Mouse (Mus musculus): ENCODE measurements around the gene Rheb.
"Not testable (repeated sequence)": the region's sequence is repeated elsewhere in the genome, so short reads cannot be mapped to it uniquely, and the experiment has no call there.

The Rheb gene

DNA sequence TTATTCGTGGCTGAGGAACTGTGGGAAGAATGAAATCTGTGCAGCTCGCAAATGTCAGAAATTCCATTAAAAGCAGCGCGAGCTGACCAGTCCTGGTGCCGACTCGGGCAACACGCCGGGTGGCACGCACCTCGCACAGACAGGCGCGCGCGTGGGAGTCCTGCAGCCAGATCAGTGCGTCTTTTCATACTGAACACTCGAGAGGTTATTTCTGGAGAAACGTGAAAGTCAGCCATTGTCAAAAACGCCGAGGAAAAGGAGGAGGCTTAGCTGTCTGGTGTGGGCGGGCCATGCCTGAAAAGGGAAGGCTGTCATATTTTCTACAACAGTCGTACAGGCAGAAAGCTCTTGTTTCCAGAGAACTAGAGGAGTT is 665 bp upstream of the Rheb start:
- no peak for DNase-seq (ENCODE audit: low spot score in 2 of 2)

DNA sequence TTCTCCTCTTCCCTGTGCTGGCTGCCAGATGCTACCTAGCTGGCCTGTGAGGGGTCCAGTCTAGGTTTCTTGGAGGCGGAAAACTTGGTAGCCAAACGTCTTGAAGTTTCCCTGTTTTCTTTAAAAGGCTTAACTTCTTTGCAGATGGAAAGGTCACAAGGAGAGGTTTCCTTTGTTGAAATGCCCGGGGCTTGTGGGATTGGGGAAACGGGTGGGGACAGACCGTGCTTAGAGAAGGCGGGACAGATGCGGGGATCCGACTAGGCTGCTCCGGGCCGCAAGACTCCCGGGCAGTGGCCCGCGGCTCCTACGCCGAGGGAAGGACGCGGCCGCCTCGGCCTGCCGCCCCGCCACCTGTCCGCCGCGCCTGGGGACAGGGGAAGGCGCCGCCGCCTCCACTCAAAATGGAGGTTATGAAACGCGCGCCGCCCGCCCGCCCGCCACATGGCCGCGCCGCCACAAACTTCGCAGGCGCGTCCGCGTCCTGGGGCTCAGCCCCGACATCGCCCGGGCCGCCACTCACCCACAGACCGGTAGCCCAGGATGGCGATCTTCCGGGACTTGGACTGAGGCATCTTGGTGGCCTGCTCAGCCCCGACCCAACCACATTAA is 656 bp downstream of the Rheb start:
- DNase-seq (ENCODE audit: low spot score in 2 of 2), result no peak

DNA sequence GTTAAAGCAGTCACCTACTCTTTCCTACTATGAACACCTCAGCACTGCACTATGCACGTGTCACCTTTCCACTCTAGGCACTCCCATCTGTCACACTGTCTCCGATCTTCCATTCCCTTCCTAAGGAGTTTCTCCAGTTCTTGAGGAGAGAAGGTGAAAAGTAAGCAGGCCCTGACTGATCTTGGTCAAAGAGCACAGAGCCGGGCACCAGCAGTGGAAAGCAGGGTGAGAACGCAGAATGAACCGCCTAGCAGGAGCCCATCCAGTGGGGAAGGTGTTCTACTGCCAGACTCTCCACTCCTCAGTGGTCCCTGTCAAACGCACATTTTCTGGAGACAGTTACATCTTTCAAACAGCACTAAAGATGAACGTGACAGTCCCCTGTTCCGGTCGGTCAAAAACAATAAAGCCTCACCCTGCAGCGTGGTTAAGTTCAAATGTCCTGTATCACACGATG is 1.4 kb downstream of the Rheb start:
- no peak for DNase-seq (ENCODE audit: low spot score in 2 of 2)

DNA sequence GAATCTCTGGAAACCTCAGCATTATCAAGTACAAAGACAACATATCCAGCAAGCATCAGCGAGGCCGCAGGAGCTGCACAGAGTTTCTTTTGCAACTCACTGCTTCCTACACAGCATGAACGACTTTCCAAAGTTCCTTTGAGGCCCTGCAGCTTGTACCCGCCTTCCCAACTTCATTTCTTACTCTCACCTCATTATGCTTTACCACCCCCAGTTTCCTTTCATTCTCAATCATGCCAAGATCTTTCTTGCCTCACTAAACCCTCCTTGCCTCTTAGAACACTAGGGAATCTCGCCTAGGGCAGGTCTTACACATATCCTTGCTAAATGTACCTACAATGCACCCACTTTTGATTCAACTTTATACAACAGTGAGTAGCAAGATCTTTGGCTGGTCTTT is 7.9 kb downstream of the Rheb start:
- DNase-seq (ENCODE audit: low spot score in 2 of 2), result no peak

DNA sequence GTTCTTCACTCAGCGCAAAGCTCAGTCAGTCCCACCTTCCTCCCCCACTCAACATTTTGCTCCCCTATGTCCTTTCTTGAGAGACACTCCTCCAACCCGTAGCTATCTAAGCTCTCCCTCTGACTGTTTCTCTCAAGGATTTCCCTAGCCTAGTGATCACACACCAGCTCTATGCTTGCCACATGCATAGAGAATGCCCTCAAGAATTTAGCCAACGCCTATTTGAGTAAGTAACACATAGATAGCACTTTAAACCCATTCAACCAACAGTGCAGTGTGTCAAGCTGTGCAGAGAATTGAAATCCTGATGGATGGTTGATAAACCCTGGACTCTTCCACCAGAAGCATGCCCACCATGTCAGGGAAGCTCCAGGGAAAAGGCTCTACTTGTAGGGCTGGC is 10.5 kb downstream of the Rheb start:
- DNase-seq (ENCODE audit: low spot score in 2 of 2), result no peak

DNA sequence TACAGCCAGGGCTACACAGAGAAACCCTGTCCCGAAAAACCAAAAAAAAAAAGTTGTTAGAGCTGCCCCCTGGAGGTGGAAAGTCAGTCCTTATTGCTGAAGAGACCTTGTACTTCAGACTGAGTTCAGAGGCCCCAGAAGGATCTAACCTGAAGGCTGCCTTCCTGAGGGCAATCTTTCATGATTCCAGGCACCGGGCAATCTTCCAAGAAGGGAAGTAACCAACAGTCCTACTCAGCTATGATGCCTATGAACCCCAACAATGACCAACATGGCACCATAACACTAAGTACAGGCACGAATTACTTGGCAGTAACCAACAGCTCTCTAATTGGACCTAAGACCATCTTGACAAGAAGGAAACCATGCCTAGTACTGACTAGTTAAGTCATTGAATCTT is 14.0 kb downstream of the Rheb start:
- no peak for DNase-seq (ENCODE audit: low spot score in 2 of 2)

DNA sequence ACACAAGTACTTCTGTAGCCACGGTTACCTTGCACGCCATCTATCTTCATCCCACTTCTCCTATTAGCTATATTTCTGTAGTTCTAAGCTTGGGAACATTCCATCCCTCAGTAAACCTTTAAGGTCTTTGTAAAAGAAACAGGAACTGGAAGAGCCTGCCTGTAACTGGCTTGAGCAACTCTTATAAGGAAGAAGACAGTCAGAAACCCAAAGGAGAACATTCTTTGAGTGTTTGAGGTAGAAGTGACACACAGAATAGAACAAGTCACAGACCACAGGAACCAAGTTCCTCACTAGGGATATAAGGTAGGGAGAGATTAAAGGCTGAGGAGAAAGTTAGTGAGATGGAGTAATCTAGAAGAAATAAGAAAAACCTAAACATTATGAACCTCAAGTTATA is 15.3 kb downstream of the Rheb start:
- no peak for DNase-seq (ENCODE audit: low spot score in 2 of 2)

DNA sequence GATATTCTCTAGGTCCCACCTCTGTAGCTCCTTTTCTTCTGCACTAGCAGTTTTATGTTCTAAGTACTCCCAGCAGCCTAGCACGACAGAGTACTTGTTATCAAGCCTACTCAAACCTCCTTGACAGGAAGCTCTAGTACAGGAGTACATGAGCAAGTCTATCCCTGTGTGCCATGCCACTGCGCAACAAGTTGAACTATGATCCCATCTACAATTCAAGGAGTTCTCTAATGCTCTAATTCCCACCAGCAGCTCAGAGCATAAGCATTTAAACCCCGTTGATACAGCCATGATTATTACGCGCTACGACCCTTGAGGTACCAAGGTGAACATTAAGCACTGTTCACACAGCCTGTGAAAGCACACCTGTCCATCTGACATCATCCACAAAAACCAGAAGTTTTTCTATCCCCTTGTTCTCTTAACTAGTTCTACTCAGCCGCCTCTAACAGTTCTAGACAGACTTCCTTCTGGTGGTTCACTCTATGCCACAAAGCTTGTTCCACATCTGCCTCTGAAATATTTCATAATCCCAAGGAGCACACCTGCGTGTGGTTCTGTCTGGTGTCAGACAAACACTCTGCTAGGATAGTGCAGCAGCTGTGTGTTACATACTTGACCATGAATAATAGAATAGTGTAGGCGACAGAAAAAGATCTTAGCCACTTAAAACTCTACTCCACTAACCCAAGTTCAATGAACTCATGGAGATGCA is 16.2 kb downstream of the Rheb start:
- DNase-seq (ENCODE audit: low spot score in 2 of 2), result no peak

DNA sequence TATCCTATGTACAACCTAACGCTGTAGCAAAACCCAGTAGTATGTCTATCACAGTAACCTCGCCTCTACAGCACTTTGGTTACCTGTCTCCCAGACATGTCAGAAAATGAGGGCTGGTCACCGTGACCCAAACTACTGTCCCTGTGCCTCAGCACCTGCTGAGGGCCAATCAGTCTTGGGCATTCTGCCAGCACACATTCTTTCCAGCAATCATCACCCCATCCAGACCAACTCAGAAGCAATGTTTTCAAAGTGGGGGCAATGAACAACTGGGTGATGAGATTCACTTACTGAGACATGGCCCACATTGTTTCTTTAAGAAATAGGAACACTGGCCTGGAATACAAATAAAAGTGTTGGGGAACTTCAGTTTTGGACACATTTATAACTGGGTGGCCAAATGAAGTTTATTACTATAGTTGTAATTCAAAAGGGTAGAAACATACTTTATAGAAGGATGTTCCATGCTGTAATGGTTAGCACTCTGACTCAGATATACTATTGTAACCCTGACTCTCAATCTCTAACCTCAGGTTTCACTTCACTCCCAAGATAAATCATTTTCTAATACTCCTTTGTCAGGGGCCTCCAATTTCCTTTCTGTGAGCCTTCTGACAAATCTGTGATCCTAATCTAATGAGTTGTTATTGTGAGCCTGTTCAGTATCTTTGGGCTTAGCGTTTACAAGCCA is 16.9 kb downstream of the Rheb start:
- no peak for DNase-seq (ENCODE audit: low spot score in 2 of 2)

DNA sequence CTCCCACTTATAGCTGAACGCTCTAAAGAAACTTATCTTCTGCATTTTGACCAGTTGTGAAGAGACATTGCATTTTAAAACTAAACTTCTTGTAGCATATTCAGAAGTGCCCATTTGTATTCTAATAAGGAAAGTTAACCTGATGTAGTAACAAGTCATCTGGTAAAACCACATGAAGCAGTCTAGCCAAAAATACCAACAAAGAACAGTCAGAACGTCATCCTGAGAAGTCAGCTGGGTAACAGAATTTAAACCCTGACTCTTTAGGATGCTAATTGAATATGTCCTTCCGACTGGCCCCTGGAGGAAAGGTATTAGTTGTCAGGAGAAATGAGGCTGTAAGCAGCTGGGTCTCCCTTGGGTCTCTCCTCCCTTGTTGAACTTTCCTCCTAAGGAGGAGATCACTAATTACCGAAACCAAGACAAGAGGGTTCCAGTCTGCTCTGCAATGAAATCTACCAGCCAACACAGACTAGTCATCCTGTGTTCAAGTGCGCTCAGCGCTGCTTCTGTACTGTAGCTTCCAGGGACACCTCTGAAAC is 18.5 kb downstream of the Rheb start:
- no peak for DNase-seq (ENCODE audit: low spot score in 2 of 2)

DNA sequence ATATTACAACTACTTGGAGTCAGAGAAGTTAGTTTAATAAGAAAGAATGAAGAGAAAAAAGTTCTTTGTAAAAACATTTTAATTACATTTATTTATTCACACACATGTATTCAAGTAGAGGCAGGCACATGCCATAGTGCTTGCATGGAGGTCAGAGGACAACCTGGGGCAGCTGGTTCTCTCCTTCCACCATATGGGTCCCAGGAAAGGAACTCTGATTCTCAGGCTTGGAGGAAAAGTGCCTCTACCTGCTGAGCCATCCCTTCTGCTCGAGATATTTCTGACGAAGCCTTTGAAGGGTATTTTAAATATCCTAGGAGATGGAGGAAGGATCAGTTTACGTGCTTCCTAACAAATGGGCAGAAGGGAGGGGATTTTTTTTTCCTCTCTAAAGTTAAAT is 19.6 kb downstream of the Rheb start:
- no peak for DNase-seq (ENCODE audit: low spot score in 2 of 2)

DNA sequence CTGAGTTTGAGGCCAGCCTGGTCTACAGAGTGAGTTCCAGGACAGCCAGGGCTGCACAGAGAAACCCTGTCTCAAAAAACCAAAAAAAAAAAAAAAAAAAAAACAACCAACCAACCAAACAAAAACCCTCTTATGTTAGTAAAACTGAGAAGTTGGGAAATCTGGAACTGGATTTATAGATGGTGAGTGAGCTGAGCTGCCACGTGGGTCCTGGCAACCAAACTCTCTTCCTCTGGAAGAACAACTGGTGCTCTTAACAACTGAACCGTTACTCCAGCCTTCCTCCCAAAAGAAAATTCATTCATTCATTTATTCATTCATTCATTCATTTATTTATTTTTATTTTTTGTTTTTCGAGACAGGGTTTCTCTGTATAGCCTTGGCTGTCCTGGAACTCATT is 20.2 kb downstream of the Rheb start:
- not testable (repeated sequence) for DNase-seq (ENCODE audit: low spot score in 2 of 2)

DNA sequence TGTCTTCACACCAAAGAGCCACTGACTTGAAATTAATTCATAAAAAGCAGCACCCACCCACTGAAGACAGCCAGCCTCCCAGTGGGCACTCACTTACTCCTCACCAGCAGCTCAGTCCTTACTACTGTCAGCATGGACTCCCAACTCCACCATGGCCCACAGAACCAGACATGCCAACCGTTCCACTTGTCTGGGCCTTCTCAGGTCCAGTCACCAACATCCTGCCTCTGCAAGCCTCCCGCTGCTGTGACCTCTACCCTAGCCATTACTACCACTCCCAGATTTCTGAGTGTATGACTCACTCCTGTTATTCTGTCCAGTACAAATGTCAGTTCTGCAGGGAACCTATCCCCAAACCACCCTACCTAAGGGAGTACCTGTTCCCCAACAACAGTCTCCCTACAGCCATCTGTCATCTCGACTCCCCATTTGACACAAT is 21.0 kb downstream of the Rheb start:
- DNase-seq (ENCODE audit: low spot score in 2 of 2), result no peak

DNA sequence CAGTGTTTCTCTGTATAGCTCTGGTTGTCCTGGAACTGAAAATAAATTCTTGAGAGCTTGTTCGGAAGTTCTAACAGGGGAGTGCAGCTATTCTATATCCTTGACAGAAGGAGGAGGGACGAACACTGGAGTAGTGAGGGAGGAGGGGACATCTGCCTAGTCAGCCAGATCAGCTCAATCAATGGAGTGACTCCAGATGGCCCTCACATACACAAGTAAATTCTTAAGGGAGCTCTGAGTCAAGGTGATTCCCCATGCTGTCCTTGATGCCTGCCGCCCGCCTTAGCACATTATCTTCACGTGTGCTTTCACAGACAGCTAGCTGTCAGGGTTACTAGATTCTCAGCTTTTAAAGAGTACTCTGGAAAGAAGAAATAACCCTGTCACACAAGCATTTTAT is 21.8 kb downstream of the Rheb start:
- no peak for DNase-seq (ENCODE audit: low spot score in 2 of 2)

DNA sequence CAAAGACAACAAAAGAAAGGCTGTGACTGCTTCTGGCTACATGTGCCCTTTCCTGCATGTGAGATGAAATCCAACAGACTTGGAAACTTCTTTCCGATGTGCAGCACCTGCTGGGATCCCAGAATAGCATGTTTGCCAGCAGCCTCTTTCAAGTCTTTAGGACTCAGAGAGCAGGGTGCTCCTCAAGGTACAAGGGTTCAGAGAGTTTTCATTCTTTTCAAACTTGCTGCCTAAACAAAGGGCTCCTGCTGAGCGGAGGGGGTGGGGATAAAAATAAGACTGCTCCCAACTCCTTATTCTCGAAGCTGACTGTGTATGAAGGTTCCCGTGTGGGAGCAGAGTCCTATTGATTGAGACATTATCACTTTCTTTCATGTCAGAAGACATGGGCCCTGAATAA is 25.2 kb downstream of the Rheb start:
- no peak for DNase-seq (ENCODE audit: low spot score in 2 of 2)

DNA sequence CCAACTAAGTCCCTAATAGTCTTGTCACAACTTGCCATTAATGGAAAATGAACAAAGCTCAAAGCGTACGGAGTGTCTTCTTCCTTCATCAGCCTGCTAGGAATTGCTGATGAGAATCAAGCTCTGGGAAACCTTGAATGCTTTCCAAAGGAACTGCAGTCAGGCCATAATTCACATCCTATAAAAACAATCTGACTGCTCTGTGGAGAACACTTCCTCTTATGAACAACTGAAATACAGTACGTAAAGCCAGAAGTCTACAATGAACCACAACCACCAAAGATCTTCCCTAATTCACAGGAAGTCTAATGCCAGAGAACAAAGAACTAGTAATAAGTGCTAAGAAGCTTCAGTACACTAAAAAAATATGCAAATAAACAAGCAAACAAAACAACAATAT is 28.5 kb downstream of the Rheb start:
- DNase-seq (ENCODE audit: low spot score in 2 of 2), result no peak

DNA sequence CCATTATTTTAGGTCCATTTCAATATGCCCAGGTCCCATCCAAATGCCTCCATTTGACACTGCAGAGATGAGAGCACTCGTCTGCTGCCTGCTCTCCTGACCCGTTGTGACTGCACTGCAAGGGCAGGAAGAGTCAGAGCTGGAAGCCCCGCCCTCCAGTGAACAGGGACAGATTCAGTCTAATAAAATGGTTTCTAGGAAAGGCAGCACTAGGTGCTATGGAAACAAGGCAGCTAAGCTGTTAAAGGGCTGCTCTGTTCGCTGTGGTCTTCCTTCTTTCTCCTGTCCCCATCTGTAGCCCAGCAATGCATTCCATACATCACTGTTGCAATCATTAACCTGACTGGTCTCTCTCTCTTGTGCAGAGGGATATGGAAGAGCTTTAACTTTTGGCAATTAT is 29.4 kb downstream of the Rheb start:
- DNase-seq (ENCODE audit: low spot score in 2 of 2), result no peak

DNA sequence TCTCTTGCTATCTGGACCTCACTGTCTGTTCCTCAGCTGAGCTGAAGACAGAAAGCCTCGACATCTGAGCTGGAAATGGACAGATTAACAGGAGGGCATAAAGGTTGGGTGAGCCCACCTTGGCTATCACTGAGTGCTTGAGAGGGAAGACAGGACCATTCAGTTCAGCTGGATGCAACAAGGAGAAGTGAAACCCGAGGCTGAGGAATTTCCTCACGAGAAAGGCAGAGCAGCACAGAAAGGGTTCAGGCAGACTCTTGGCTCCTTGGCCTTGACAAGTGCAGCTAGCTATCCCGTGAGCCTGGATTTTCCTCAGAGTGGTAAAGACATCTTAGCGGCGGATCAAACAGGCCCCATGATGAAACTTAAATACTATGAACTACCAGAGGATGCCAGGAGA is 37.2 kb downstream of the Rheb start:
- DNase-seq (ENCODE audit: low spot score in 2 of 2), result no peak

DNA sequence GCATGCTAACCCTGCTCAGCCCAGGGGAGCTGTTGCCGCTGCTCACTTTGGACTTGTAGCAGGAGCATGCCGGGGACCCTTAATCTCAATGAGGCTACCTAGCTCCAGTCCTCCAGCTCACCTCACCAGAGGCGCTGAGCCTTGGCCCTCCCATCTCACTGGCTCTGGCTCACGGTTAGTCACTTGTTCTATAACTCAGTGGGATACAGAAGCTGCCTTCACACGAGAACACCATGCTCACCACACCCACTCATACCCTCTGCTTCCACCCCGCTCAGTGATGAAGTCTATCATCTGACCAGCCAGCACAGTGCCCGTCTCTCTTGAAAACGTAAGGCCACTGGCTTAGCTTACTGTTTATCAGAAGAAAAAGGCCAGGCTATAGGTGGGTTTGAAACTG is 37.8 kb downstream of the Rheb start:
- DNase-seq (ENCODE audit: low spot score in 2 of 2), result no peak

DNA sequence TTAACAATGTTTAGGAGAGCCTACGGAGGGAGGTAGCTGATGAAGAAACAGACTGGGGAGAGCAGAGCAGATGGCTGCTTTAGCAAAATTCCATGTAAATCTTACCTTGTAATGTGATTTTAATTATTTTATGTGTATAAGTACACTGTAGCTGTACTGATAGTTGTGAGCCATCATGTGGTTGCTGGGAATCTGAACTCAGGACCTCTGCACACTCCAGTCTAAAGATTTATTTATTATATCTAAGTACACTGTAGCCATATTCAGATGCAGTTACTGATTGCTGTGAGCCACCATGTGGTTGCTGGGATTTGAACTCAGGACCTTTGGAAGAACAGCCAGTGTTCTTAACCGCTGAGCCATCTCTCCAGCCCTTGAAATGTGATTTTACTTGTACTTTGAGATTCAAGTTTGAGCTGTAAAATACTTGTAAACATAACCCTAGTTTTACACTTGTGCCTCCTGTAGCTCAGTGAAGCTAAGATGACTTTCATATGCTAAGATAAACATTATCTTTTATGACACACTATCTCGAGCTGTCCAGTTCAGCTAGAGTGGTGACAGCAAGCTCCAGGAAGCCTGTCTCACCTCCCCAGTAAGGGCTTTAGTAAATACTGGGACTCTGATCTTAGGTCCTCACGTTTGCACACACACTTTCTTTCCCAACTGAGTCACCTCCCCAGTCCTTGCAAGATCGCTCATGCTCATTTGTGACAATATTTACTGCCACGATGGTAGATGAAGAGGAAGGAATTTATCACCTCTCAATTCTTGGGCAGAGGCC is 40.4 kb downstream of the Rheb start:
- DNase-seq (ENCODE audit: low spot score in 2 of 2), result no peak

DNA sequence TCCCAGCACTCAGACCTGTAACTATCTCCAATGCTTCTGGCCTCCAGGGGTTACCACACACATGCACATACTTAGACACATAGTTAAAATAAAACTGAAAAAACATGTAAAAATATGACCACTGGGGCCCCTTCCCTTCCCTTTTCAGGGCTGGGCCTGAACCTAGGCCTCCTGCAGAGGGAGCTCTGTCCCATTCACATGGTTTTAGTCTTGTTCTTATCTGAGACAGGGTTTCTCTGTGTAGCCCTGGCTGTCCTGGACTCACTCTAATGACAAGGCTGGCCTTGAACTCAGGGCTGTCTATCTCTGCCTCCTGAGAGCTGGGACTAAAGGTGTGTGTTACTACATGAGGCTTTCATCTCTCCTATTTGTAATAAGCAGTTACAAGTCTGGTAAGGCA is 42.0 kb downstream of the Rheb start:
- no peak for DNase-seq (ENCODE audit: low spot score in 2 of 2)

DNA sequence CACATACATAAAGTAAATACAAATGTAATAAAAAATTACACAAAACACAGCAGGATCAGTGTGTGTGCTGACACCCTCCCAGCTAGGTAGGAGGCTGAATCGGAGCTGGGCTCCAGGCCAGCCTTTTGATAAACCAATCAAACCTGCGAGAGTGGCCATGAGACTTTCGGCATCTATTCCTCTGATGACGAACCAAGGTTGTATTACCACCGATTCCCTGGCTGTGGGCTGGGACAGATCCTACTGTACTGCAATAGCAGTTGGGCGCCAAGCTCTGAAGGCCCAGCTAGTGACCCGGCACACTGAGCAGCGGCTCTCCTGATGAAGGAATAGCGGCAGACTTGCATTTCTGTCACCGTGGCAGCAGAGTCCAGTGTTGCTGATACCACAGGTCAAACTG is 43.8 kb downstream of the Rheb start:
- no peak for DNase-seq (ENCODE audit: low spot score in 2 of 2)
